Mouse (Mus musculus) forebrain, embryonic 13.5 days (tissue): ENCODE measurements around the gene Gjd3. TPM values are rescaled to one million over a fixed set of nuclear protein-coding genes. Genes with fewer than 3 reads are reported as not detected.

Experiments used
- ATAC-seq: fragments of 200-750 bp; cut with Nextera tagmentation; 2 replicates; pipeline ENCODE4 v1.8.0; 2017
- H3K27ac ChIP-seq: fragments of 300-500 bp; sonication (generic); 2 replicates; pipeline ENCODE4 v1.5.1; 2015; ENCODE audit warnings: inconsistent platforms, mild to moderate bottlenecking, moderate library complexity
- H3K27me3 ChIP-seq: fragments of 300-500 bp; sonication (generic); 2 replicates; pipeline ENCODE4 v1.6.1; 2015; ENCODE audit warnings: mild to moderate bottlenecking, inconsistent platforms
- H3K36me3 ChIP-seq: fragments of 300-500 bp; sonication (generic); 2 replicates; pipeline ENCODE4 v1.6.1; 2015; ENCODE audit warnings: mild to moderate bottlenecking, inconsistent platforms; ENCODE audit not compliant: poor library complexity, severe bottlenecking
- H3K4me1 ChIP-seq: fragments of 300-500 bp; sonication (generic); 2 replicates; pipeline ENCODE4 v1.6.1; 2015; ENCODE audit warnings: inconsistent platforms
- H3K4me2 ChIP-seq: fragments of 300-500 bp; sonication (generic); 2 replicates; pipeline ENCODE4 v1.6.1; 2015; ENCODE audit warnings: inconsistent platforms, mild to moderate bottlenecking, moderate library complexity
- H3K4me3 ChIP-seq: fragments of 300-500 bp; sonication (generic); 2 replicates; pipeline ENCODE4 v1.5.1; 2015; ENCODE audit warnings: mild to moderate bottlenecking, inconsistent platforms
- H3K9ac ChIP-seq: fragments of 300-500 bp; sonication (generic); 2 replicates; pipeline ENCODE4 v1.6.1; 2015; ENCODE audit warnings: mild to moderate bottlenecking, inconsistent platforms
- H3K9me3 ChIP-seq: fragments of 300-500 bp; sonication (generic); replicated peaks from 2 replicates; pipeline ENCODE4 v1.6.1; 2016; ENCODE audit warnings: inconsistent platforms
- WGBS: fragments of 180-500 bp; shearing (Covaris S2); methylation state at CpG from one replicate; pipeline ENCODE4 v1.1.7; 2015; 5-methylcytosine and 5-hydroxymethylcytosine counted together
- polyA plus RNA-seq: library from polyadenylated mRNA; unstranded; fragments of >200 nt; fragmentation: Nextera tagmentation; extraction: Ambion mirVana; gene quantifications from 2 replicates; pipeline ENCODE4 v1.2.1, GENCODE M21; 2015

Gene Gjd3
- polyA plus RNA-seq = 0.21 TPM in 1 of 2 replicates, not detected in the other

GRCm38 (mm10) chr11:98982773-98983133 lies at the start of gene Gjd3:
Gjd3 (minus strand) TSS chr11:98983016.
- 1% methylated on average over 28 of the region's 28 CpGs for WGBS
- peak within 1 kb of the TSS; percentile 71 for H3K27ac ChIP-seq
- peak within 1 kb of the TSS; percentile 56 for H3K4me3 ChIP-seq
- peaks cover 35% of the 10 kb centered on the region for H3K27me3 ChIP-seq
- H3K36me3 ChIP-seq = no peaks in the 10 kb centered on the region
- H3K4me1 ChIP-seq = peaks cover 17% of the 10 kb centered on the region; the same call in 1 of the 2 replicates
- peak within 1 kb of the TSS; percentile 83 for H3K4me2 ChIP-seq
- 0 out of 2 replicates have a peak, but pooled peaks have one; percentile 13 for ATAC-seq
- peak within 1 kb of the TSS; percentile 72 for H3K9ac ChIP-seq
- no peaks in the 10 kb centered on the region for H3K9me3 ChIP-seq

GRCm38 (mm10) chr11:99026899-99027440 lies 44.2 kb upstream of the Gjd3 start:
- Histone ChIP-seq H3K4me3 (no peak overlapping the region), H3K27me3 (no peaks in the 10 kb centered on the region), H3K36me3 (no peaks in the 10 kb centered on the region), H3K9me3 (no peaks in the 10 kb centered on the region), H3K27ac (no peak overlapping the region), H3K4me2 (no peak overlapping the region), H3K4me1 (peaks cover 19% of the 10 kb centered on the region), H3K9ac (no peak overlapping the region)
- ATAC-seq = no peak
- WGBS = 89% methylated on average over 12 of the region's 12 CpGs

GRCm38 (mm10) chr11:99025878-99026277 lies 43.1 kb upstream of the Gjd3 start:
- no peak overlapping the region for H3K27ac ChIP-seq
- H3K4me1 ChIP-seq = peaks cover 29% of the 10 kb centered on the region
- no peak overlapping the region for H3K4me2 ChIP-seq
- no peak overlapping the region for H3K9ac ChIP-seq
- WGBS = 85% methylated on average over 6 of the region's 6 CpGs
- no peak overlapping the region for H3K4me3 ChIP-seq
- no peak for ATAC-seq
- H3K9me3 ChIP-seq = no peaks in the 10 kb centered on the region
- no peaks in the 10 kb centered on the region for H3K27me3 ChIP-seq
- H3K36me3 ChIP-seq = peaks cover 7% of the 10 kb centered on the region

GRCm38 (mm10) chr11:99024468-99025134 lies 41.8 kb upstream of the Gjd3 start:
- peak overlapping the region; percentile 76 for H3K4me3 ChIP-seq
- H3K9me3 ChIP-seq = no peaks in the 10 kb centered on the region
- no peak for ATAC-seq
- peaks cover 18% of the 10 kb centered on the region for H3K36me3 ChIP-seq
- WGBS = 52% methylated on average over 18 of the region's 18 CpGs
- no peak overlapping the region; the same call in 1 of the 2 replicates for H3K27ac ChIP-seq
- H3K9ac ChIP-seq = peak overlapping the region; percentile 35; the same call in 1 of the 2 replicates
- H3K4me2 ChIP-seq = peak overlapping the region; percentile 51
- H3K4me1 ChIP-seq = peaks cover 29% of the 10 kb centered on the region
- H3K27me3 ChIP-seq = no peaks in the 10 kb centered on the region

- Histone ChIP-seq H3K4me1 (peaks cover 29% of the 10 kb centered on the region), H3K27me3 (no peaks in the 10 kb centered on the region), H3K27ac (peak within 1 kb of the TSS; percentile 62), H3K4me3 (peak within 1 kb of the TSS; percentile 76), H3K9ac (peak within 1 kb of the TSS; percentile 82), H3K9me3 (no peaks in the 10 kb centered on the region), H3K4me2 (peak within 1 kb of the TSS; percentile 69), H3K36me3 (peaks cover 24% of the 10 kb centered on the region)
- ATAC-seq = peak; percentile 98
- WGBS = under 1% methylated on average over 54 of the region's 54 CpGs
These were observed 41.0 kb upstream of the Gjd3 start, which contains the start of gene Top2a for GRCm38 (mm10) chr11:99023500-99024467. Top2a (minus strand) TSS chr11:99024189.

- H3K4me3 ChIP-seq = peak overlapping the region; percentile 76
- 5% methylated on average over 4 of the region's 4 CpGs for WGBS
- peaks cover 29% of the 10 kb centered on the region for H3K4me1 ChIP-seq
- H3K36me3 ChIP-seq = peaks cover 31% of the 10 kb centered on the region
- peak overlapping the region; percentile 82 for H3K9ac ChIP-seq
- H3K9me3 ChIP-seq = no peaks in the 10 kb centered on the region
- H3K27me3 ChIP-seq = no peaks in the 10 kb centered on the region
- H3K4me2 ChIP-seq = peak overlapping the region; percentile 69
- H3K27ac ChIP-seq = no peak overlapping the region
- ATAC-seq = no peak
These were observed 40.3 kb upstream of the Gjd3 start for GRCm38 (mm10) chr11:99023094-99023493.

- peak overlapping the region; percentile 82 for H3K9ac ChIP-seq
- H3K9me3 ChIP-seq = no peaks in the 10 kb centered on the region
- WGBS = 80% methylated on average over 5 of the region's 5 CpGs
- H3K27ac ChIP-seq = no peak overlapping the region
- ATAC-seq = no peak
- peaks cover 37% of the 10 kb centered on the region for H3K36me3 ChIP-seq
- H3K27me3 ChIP-seq = no peaks in the 10 kb centered on the region
- H3K4me3 ChIP-seq = peak overlapping the region; percentile 76
- peaks cover 29% of the 10 kb centered on the region for H3K4me1 ChIP-seq
- peak overlapping the region; percentile 69 for H3K4me2 ChIP-seq
These were observed 39.6 kb upstream of the Gjd3 start for GRCm38 (mm10) chr11:99022384-99022933.

- Histone ChIP-seq H3K27ac (no peak overlapping the region), H3K27me3 (no peaks in the 10 kb centered on the region), H3K36me3 (peaks cover 57% of the 10 kb centered on the region), H3K4me3 (no peak overlapping the region), H3K9ac (no peak overlapping the region), H3K9me3 (no peaks in the 10 kb centered on the region), H3K4me1 (peaks cover 29% of the 10 kb centered on the region), H3K4me2 (no peak overlapping the region)
- ATAC-seq = no peak
- WGBS = 97% methylated on average over 6 of the region's 6 CpGs
These were observed 37.0 kb upstream of the Gjd3 start for GRCm38 (mm10) chr11:99019844-99020243.

GRCm38 (mm10) chr11:99013856-99014255 lies 31.0 kb upstream of the Gjd3 start:
- H3K9ac ChIP-seq = no peak overlapping the region
- peaks cover 91% of the 10 kb centered on the region for H3K36me3 ChIP-seq
- no peaks in the 10 kb centered on the region for H3K27me3 ChIP-seq
- H3K27ac ChIP-seq = no peak overlapping the region
- no peak for ATAC-seq
- H3K9me3 ChIP-seq = no peaks in the 10 kb centered on the region
- no peak overlapping the region for H3K4me2 ChIP-seq
- no peaks in the 10 kb centered on the region for H3K4me1 ChIP-seq
- no peak overlapping the region for H3K4me3 ChIP-seq
- 85% methylated on average over 1 of the region's 1 CpGs for WGBS

GRCm38 (mm10) chr11:99010706-99011105 lies 27.9 kb upstream of the Gjd3 start:
- H3K9me3 ChIP-seq = no peaks in the 10 kb centered on the region
- no peak for ATAC-seq
- H3K27me3 ChIP-seq = no peaks in the 10 kb centered on the region
- peaks cover 95% of the 10 kb centered on the region for H3K36me3 ChIP-seq
- no peaks in the 10 kb centered on the region for H3K4me1 ChIP-seq
- H3K27ac ChIP-seq = no peak overlapping the region
- no peak overlapping the region for H3K4me3 ChIP-seq
- no peak overlapping the region for H3K9ac ChIP-seq
- no peak overlapping the region for H3K4me2 ChIP-seq
- WGBS = 94% methylated on average over 5 of the region's 5 CpGs

GRCm38 (mm10) chr11:99010124-99010523 lies 27.3 kb upstream of the Gjd3 start:
- no peak for ATAC-seq
- H3K36me3 ChIP-seq = peaks cover 95% of the 10 kb centered on the region
- H3K4me3 ChIP-seq = no peak overlapping the region
- WGBS = 92% methylated on average over 4 of the region's 4 CpGs
- H3K9ac ChIP-seq = no peak overlapping the region
- H3K27ac ChIP-seq = no peak overlapping the region
- H3K4me1 ChIP-seq = no peaks in the 10 kb centered on the region
- H3K4me2 ChIP-seq = no peak overlapping the region
- no peaks in the 10 kb centered on the region for H3K9me3 ChIP-seq
- no peaks in the 10 kb centered on the region for H3K27me3 ChIP-seq
